Mouse (Mus musculus): ENCODE data around the gene Med12l. TPM values are rescaled to one million over a fixed set of nuclear protein-coding genes. Genes with fewer than 3 reads are reported as not detected.

The Med12l gene
- total RNA-seq, 2 experiments from 2014 or later = 0.23 TPM; not detected in 1

- ATAC-seq (replicated peaks; ENCODE audit: low FRiP score, poor library complexity, severe bottlenecking) = no peak
These were observed 169.0 kb downstream of the Med12l start for GRCm38 (mm10) chr3:59174426-59175154.

DNA sequence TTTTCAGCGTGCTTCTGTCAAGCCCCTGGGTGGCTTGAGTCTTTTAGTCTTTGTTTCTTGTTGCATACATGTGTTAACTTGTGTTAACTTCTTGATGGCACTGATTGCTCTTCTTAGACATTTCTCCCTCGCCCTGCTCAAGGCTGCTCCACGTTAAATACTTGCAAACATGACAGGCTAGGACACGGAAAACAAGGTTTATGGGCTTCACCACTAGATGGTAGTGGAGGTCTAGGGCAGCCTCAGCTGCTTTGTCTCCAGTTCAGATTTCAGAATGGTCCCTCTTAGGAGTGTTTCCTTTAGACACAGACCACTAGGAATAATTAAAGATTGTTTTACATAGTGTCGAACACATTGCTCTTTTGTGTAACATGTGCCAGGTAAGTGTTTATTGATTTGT lies 169.6 kb downstream of the Med12l start:
- ATAC-seq (replicated peaks; ENCODE audit: low FRiP score, poor library complexity, severe bottlenecking) = no peak

GRCm38 (mm10) chr3:59176871-59177270 lies 171.2 kb downstream of the Med12l start:
- ATAC-seq (replicated peaks; ENCODE audit: low FRiP score, poor library complexity, severe bottlenecking) = no peak

- no peak for ATAC-seq (replicated peaks; ENCODE audit: low FRiP score, poor library complexity, severe bottlenecking)
These were observed 175.5 kb downstream of the Med12l start for GRCm38 (mm10) chr3:59181134-59181533.

- ATAC-seq (replicated peaks; ENCODE audit: low FRiP score, poor library complexity, severe bottlenecking) = no peak
These were observed 176.5 kb downstream of the Med12l start for GRCm38 (mm10) chr3:59182129-59182528.

GRCm38 (mm10) chr3:59185662-59186061 lies 180.0 kb downstream of the Med12l start:
- ATAC-seq (replicated peaks; ENCODE audit: low FRiP score, poor library complexity, severe bottlenecking) = no peak

- ATAC-seq (replicated peaks; ENCODE audit: low FRiP score, poor library complexity, severe bottlenecking) = no peak
These were observed 181.7 kb downstream of the Med12l start for GRCm38 (mm10) chr3:59187336-59187735.

- ATAC-seq (replicated peaks; ENCODE audit: low FRiP score, poor library complexity, severe bottlenecking) = no peak
These were observed 186.0 kb downstream of the Med12l start for GRCm38 (mm10) chr3:59191674-59192073.

DNA sequence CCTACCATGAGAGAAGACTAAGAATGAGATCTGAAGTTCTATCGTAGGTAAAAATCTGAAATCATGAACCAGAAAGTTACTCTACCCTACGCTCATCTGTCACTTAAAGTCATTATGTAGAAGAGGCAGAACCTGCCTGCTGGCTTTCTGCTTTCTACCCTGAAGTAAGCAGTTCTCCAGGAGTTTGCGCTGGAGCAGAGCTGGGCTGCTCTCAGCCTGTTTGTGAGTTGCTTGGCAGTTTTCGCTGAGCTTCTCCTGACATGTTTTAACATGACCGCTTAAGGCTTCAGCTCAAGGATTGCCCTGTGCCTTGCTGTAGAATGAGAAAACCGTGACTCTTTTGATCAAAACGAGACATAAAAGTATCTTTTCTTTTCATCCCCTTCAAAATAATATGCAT lies 188.5 kb downstream of the Med12l start:
- no peak for ATAC-seq (replicated peaks; ENCODE audit: low FRiP score, poor library complexity, severe bottlenecking)

DNA sequence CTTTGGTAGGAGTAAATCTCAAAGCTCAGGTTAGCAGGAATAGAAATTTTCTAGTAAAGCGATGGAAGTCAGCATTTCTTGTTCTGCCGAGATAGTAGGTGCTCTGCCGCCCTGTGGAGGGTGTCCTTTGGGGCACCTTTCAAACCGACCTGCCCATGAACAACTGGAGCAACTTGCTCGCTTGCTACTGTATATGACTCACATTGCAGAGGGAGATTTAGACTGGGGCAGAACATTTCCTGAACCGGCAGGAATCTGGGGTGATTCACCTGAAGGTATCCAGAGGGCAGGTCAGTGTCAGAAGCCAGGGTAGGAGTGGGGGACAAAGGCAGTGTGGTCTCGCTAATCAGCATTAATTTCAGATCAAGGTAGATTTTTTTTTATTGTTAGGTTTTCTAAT lies 189.3 kb downstream of the Med12l start, which contains the start of gene Gpr87:
Gene Gpr87 (minus strand): TSS at position 167 of the 400 bp plus-strand sequence.
- no peak for ATAC-seq (replicated peaks; ENCODE audit: low FRiP score, poor library complexity, severe bottlenecking)

DNA sequence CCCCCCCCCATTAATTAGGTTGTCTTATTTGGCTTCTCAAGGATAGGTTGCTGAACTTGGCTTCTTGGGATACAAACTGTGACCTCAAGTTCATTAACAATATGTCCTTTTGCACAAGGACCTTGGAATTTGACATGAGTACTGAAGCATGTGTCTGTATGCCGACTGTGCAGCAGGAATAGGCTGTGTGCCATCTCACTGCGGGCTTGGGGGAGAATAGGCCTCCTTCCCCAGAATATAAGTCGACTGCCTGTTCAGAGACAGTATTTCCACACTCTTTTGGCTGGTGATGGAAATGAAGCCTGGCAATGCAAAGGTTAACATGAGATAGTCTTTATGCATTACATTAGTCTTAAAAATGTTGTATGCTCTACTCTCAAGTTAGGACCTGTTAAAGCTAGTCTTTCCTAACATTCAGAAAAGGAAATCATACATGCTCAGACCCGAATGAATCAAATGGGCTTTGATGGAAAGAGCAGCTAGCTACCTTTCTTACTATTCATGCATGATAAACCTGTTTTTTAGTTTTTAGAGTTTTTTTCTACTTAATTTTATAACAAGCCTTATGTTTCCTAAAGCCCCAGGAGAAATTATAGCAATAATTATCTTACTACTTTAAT lies 191.8 kb downstream of the Med12l start:
- no peak for ATAC-seq (replicated peaks; ENCODE audit: low FRiP score, poor library complexity, severe bottlenecking)

- ATAC-seq (replicated peaks; ENCODE audit: low FRiP score, poor library complexity, severe bottlenecking) = no peak
These were observed 198.3 kb downstream of the Med12l start for GRCm38 (mm10) chr3:59203802-59204520.

- no peak for ATAC-seq (replicated peaks; ENCODE audit: low FRiP score, poor library complexity, severe bottlenecking)
These were observed 199.3 kb downstream of the Med12l start for GRCm38 (mm10) chr3:59204719-59205503.

- no peak for ATAC-seq (replicated peaks; ENCODE audit: low FRiP score, poor library complexity, severe bottlenecking)
These were observed 200.3 kb downstream of the Med12l start for GRCm38 (mm10) chr3:59205941-59206340.

GRCm38 (mm10) chr3:59208650-59209548 lies 203.3 kb downstream of the Med12l start:
- ATAC-seq (replicated peaks; ENCODE audit: low FRiP score, poor library complexity, severe bottlenecking) = no peak

DNA sequence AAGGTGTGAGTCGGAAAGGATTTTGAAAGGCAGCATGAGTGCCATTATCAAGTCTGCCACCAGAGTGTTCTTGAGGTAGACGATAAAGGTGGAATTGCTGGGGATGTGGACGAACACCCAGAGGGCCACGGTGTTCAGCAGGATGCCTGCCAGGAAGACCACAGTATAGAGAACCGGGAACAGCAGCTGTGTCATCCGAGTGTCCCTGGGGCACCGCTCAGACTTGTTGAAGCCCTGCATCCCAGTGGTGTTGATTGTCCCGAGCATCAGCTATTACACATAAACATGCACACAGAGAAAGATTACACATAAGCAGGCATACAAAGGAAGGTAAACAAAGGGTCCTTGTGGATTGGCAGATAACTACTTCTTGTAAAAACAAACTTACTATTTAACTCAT lies 204.5 kb downstream of the Med12l start:
- ATAC-seq (replicated peaks; ENCODE audit: low FRiP score, poor library complexity, severe bottlenecking) = no peak

DNA sequence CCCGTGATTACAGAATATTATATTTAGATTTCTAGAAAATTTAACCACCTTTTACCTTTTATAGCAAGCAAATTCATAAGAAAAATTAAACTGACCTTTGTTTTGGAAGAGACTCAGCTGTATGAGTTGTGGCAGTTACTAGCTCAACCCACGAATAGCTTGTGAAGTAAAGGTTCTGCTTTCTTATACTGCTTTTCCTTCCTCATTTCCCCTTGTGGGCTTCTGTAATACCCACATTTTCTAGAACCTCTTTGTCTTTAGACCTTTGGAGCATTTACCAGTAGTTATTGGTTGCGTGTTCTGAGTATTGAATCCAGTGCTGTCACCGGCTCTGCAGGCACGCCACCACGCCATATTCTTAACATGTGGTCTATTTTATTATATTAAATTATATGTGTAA lies 205.1 kb downstream of the Med12l start, which contains the start of gene P2ry13:
Gene P2ry13 (minus strand): TSS at position 156 of the 400 bp plus-strand sequence.
- ATAC-seq (replicated peaks; ENCODE audit: low FRiP score, poor library complexity, severe bottlenecking) = no peak

DNA sequence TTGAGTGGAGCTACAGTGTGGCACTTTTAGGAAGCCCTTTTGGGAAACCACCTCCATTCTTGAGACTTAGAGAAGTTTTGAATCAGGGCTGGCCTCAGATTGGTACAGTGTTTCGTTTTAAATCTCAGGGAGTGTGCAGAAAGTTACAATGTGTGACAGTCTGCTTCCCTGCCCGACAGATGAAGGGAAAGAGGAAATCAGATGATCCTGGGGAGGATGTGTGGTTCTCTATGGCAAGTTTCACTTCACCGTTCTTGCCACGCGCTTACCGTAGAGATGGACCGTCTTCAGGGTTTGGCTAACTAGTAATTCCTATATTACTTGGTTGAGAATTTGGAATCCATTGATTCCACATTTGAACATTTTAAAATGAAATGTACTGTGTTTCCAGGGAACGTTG lies 206.2 kb downstream of the Med12l start:
- ATAC-seq (replicated peaks; ENCODE audit: low FRiP score, poor library complexity, severe bottlenecking) = no peak

DNA sequence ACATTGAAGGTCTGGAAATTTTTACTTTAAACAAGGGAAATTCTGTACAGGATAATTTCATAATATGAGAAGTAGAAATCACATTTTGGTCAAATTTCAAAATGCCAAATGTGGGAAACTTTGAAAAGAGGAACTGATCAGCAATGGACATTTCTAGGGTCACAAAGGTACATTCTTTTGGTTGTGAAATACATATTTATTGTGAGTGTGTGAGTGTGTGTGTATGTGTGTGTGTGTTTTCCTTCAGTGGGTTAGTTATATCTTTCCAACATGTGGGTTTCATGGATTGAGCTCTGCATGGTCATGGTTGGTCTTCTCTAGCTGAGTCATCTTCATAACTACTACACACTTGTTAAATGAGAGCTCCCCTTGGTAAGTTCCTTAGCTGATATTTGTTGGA lies 206.8 kb downstream of the Med12l start:
- ATAC-seq (replicated peaks; ENCODE audit: low FRiP score, poor library complexity, severe bottlenecking) = no peak
